Comparison of ENCODE assay signal across 23 mouse cellular contexts in the genomic region with DNA sequence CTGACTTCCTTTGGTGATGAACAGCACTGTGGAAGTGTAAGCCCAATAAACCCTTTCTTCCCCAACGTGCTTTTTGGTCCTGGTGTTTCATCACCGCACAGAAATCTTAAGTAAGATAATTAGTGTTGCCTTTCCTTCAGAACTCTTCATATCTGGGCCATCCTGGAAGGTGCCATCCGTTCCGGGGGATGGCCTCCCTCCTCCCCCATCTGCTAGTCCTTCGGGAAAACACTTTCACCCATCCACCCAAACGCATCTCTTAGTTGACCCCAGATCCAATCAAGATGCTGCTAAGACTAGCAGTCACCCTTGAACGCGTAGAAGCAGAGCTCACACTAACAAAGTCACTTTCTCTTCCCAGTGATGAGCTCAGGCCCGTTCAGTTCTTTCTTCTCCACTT.
DNase-seq lines count a peak whose midpoint lies in the region.
"Had no signal": no experiment of that assay in that cellular context is flagged by ENCODE, and none has a peak within 500 bp of the region (broad histone marks: within the 10 kb centered on the region; RNA-seq: fewer than 3 reads in every experiment).

No protein-coding gene starts in this region.

- peak overlapping the region; percentile 78 for H3K27ac ChIP-seq in limb, embryonic 10.5 days
- H3K27ac ChIP-seq: embryonic facial prominence, embryonic 12.5 days; forebrain, embryonic 13.5 days; forebrain, embryonic 15.5 days had no signal

- no peaks in the 10 kb centered on the region for H3K27me3 ChIP-seq in limb, embryonic 10.5 days (ENCODE audit: low read depth, poor library complexity, severe bottlenecking)
- H3K27me3 ChIP-seq: CH12.LX; embryonic facial prominence, embryonic 12.5 days; forebrain, embryonic 15.5 days had no signal

- DNase-seq in left cerebral cortex, adult 18-20 months (ENCODE audit: low spot score in 2 of 2), result peak; percentile 47 to 65
- DNase-seq in left cerebral cortex, postnatal 14 days (ENCODE audit: low spot score in 2 of 2), result no peak
- DNase-seq in right cerebral cortex, adult 18-20 months, result peak; percentile 68
- no peak for DNase-seq in right cerebral cortex, postnatal 36 days (ENCODE audit: low spot score in 2 of 2)
- peak; percentile 8 for DNase-seq in NIH3T3 (ENCODE audit: low read depth)
- no peak for DNase-seq in limb, embryonic 10.5 days (ENCODE audit: low spot score)
- no peak for DNase-seq in spleen, postnatal 14 days (ENCODE audit: low spot score in 2 of 2)
- no peak for DNase-seq in adrenal gland, adult 8-10 months
- DNase-seq: adrenal gland, adult 2 months; adrenal gland, postnatal 14 days; adrenal gland, postnatal 36 days; B cell, adult 2 months; cerebellum, adult 11-12 months; cerebellum, adult 9-10 months; cerebellum, postnatal 10 days; cerebellum, postnatal 36 days; embryo, embryonic 11 days; forebrain, postnatal 0 days had no signal

- H3K9me3 ChIP-seq in limb, embryonic 10.5 days (replicated peaks), result no peaks in the 10 kb centered on the region
- H3K9me3 ChIP-seq: embryonic facial prominence, embryonic 12.5 days; forebrain, embryonic 13.5 days; forebrain, embryonic 15.5 days had no signal

- 89% methylated on average over 9 of the region's 9 CpGs for WGBS in limb, embryonic 10.5 days

- peaks cover 61% of the 10 kb centered on the region for H3K4me1 ChIP-seq in limb, embryonic 10.5 days

- peaks cover 14% of the 10 kb centered on the region for H3K36me3 ChIP-seq in limb, embryonic 10.5 days
- H3K36me3 ChIP-seq: G1E had no signal

- H3K4me3 ChIP-seq in limb, embryonic 10.5 days, result no peak overlapping the region
- H3K4me3 ChIP-seq: embryonic facial prominence, embryonic 12.5 days; forebrain, embryonic 13.5 days; forebrain, embryonic 15.5 days had no signal

- intact Hi-C loops in left cerebral cortex, postnatal 14 days (cut with DNase I), result loop anchor here (5.0 kb wide), 2 partner anchors 126 to 231 kb away; no protein-coding TSS in a partner anchor

Comparison
In these comparisons a context has a peak if more than half of its experiments do, and no peak if none do; other contexts are left out.
1. DNase-seq: peak in left cerebral cortex, adult 18-20 months (2 of 2), right cerebral cortex, adult 18-20 months (single experiment) and NIH3T3 (single experiment); none in left cerebral cortex, postnatal 14 days (0 of 2), right cerebral cortex, postnatal 36 days (0 of 2), limb, embryonic 10.5 days (single experiment), spleen, postnatal 14 days (0 of 2) and adrenal gland, adult 8-10 months (single experiment).